Mouse (Mus musculus) telencephalon, adult 2 months (tissue): Measurements from ENCODE around the gene Gm14139.
"Not testable (repeated sequence)": the region's sequence is repeated elsewhere in the genome, so short reads cannot be mapped to it uniquely, and the experiment has no call there.

ENCODE experiments used
- DNase-seq: peaks from one replicate; pipeline ENCODE4 v3.0.0-alpha.2; 2011; ENCODE audit warnings: low read depth, low spot score

Gm14139 gene

GRCm38 (mm10) chr2:150181570-150181999, at the start of gene Gm14139:
TSS of gene Gm14139 (plus strand) at chr2:150181755.
- not testable (repeated sequence) for DNase-seq

GRCm38 (mm10) chr2:150132002-150132401, 49.6 kb upstream of the Gm14139 start:
- not testable (repeated sequence) for DNase-seq

- DNase-seq, result no peak
Observed at GRCm38 (mm10) chr2:150132773-150133172, 48.8 kb upstream of the Gm14139 start.

- peak; percentile 97 for DNase-seq
Observed at GRCm38 (mm10) chr2:150136435-150136897, 45.1 kb upstream of the Gm14139 start, which contains the start of gene Zfp120. TSS of gene Zfp120 (minus strand) at chr2:150136708.

- no peak for DNase-seq
Observed at GRCm38 (mm10) chr2:150166703-150167102, 14.9 kb upstream of the Gm14139 start.

GRCm38 (mm10) chr2:150173833-150174232, 7.7 kb upstream of the Gm14139 start:
- no peak for DNase-seq

- not testable (repeated sequence) for DNase-seq
Observed at GRCm38 (mm10) chr2:150179579-150179978, 2.0 kb upstream of the Gm14139 start, which contains the start of gene Gm10770. TSS of gene Gm10770 (minus strand) at chr2:150179679.

GRCm38 (mm10) chr2:150181046-150181445, 509 bp upstream of the Gm14139 start:
- DNase-seq, result not testable (repeated sequence)

GRCm38 (mm10) chr2:150217600-150218362, 36.2 kb downstream of the Gm14139 start, which contains the start of gene Zfp937:
TSS of gene Zfp937 (plus strand) at chr2:150218073.
- peak; percentile 17 for DNase-seq

GRCm38 (mm10) chr2:150218363-150218725, 36.8 kb downstream of the Gm14139 start:
- not testable (repeated sequence) for DNase-seq

GRCm38 (mm10) chr2:150223263-150223662, 41.7 kb downstream of the Gm14139 start:
- DNase-seq, result not testable (repeated sequence)
